Mouse (Mus musculus) MEL (cell line): ENCODE results near the gene Trim14. TPM values are rescaled to one million over a fixed set of nuclear protein-coding genes. Genes with fewer than 3 reads are reported as not detected.

Experiments used
- DNase-seq: peaks from one replicate; pipeline ENCODE4 v3.0.0; 2011; ENCODE audit warnings: low read depth, low spot score
- H3K27ac ChIP-seq: 2 replicates; pipeline ENCODE4 v1.5.1; 2012; ENCODE audit warnings: low read depth, mild to moderate bottlenecking, control low read depth, low read length, moderate library complexity; ENCODE audit not compliant: control insufficient read depth
- H3K27me3 ChIP-seq, 2 experiments: fragments of 150-350 bp in 1 of 2; sonication (generic) in 1 of 2; 2 replicates each; pipeline ENCODE4 v1.6.1; 2012; ENCODE audit warnings: low read length in 2 of 2, mild to moderate bottlenecking in 2 of 2, improper control_type of control experiment in 1 of 2, moderate library complexity in 1 of 2; ENCODE audit not compliant: insufficient read depth in 2 of 2, control insufficient read depth in 1 of 2
- H3K36me3 ChIP-seq, 2 experiments: 2 replicates each; pipeline ENCODE4 v1.6.1; 2012 to 2014; ENCODE audit warnings: low read length in 2 of 2, improper control_type of control experiment in 1 of 2, inconsistent platforms in 1 of 2, mild to moderate bottlenecking in 1 of 2; ENCODE audit not compliant: insufficient read depth in 2 of 2, control insufficient read depth in 1 of 2
- H3K4me1 ChIP-seq, 2 experiments: fragments of 150-350 bp in 1 of 2; sonication (generic) in 1 of 2; 2 replicates each; pipeline ENCODE4 v1.6.1; 2012; ENCODE audit warnings: low read length in 2 of 2, improper control_type of control experiment in 1 of 2, mild to moderate bottlenecking in 1 of 2; ENCODE audit not compliant: insufficient read depth in 2 of 2, control insufficient read depth in 1 of 2
- H3K4me3 ChIP-seq, 2 experiments: fragments of 150-350 bp in 1 of 2; sonication (generic) in 1 of 2; 2 replicates each; pipeline ENCODE4 v1.5.1; 2012; ENCODE audit warnings: low read depth in 2 of 2, low read length in 2 of 2, mild to moderate bottlenecking in 2 of 2, moderate library complexity in 2 of 2, control low read depth in 1 of 2, improper control_type of control experiment in 1 of 2; ENCODE audit not compliant: control insufficient read depth in 1 of 2, insufficient read depth in 1 of 2
- H3K79me2 ChIP-seq: 2 replicates; pipeline ENCODE4 v1.6.1; 2012; ENCODE audit warnings: mild to moderate bottlenecking, low read length, moderate library complexity; ENCODE audit not compliant: control insufficient read depth, poor library complexity, insufficient read depth
- H3K9ac ChIP-seq: 2 replicates; pipeline ENCODE4 v1.6.1; 2012; ENCODE audit warnings: low read depth, mild to moderate bottlenecking, control low read depth, low read length, moderate library complexity; ENCODE audit not compliant: control insufficient read depth, poor library complexity, severe bottlenecking
- H3K9me3 ChIP-seq: fragments of 150-350 bp; sonication (generic); replicated peaks from 2 replicates; pipeline ENCODE4 v1.6.1; 2012; ENCODE audit warnings: mild to moderate bottlenecking, low read length, improper control_type of control experiment, moderate library complexity; ENCODE audit not compliant: insufficient read depth
- CHD1 ChIP-seq: IDR thresholded peaks from 2 replicates; pipeline ENCODE4 v1.6.1; 2012; ENCODE audit warnings: low read depth, mild to moderate bottlenecking, inconsistent platforms, low read length, improper control_type of control experiment
- CTCF ChIP-seq, 3 experiments: IDR thresholded peaks in 2 of 3; conservative IDR thresholded peaks in 1 of 3; 2 replicates each; pipeline ENCODE4 v1.5.1; 2011 to 2012; ENCODE audit warnings: low read length in 3 of 3, low read depth in 2 of 3, mild to moderate bottlenecking in 2 of 3, improper control_type of control experiment in 1 of 3, inconsistent platforms in 1 of 3, mixed read lengths in 1 of 3, moderate library complexity in 1 of 3; ENCODE audit not compliant: control insufficient read depth in 1 of 3, insufficient read depth in 1 of 3, poor library complexity in 1 of 3, severe bottlenecking in 1 of 3
- GABPA ChIP-seq: IDR thresholded peaks from 2 replicates; pipeline ENCODE4 v1.6.1; 2012; ENCODE audit warnings: low read depth, mild to moderate bottlenecking, inconsistent platforms, low read length, improper control_type of control experiment, moderate library complexity
- GATA1 ChIP-seq: IDR thresholded peaks from 2 replicates; pipeline ENCODE4 v1.6.1; 2011; ENCODE audit warnings: low read depth, low read length, improper control_type of control experiment
- MAFK ChIP-seq: IDR thresholded peaks from 2 replicates; pipeline ENCODE4 v1.6.1; 2011; ENCODE audit warnings: low read depth, mild to moderate bottlenecking, low read length, improper control_type of control experiment, borderline replicate concordance
- MXI1 ChIP-seq: IDR thresholded peaks from 2 replicates; pipeline ENCODE4 v1.6.1; 2011; ENCODE audit warnings: mild to moderate bottlenecking, low read depth, low read length, improper control_type of control experiment
- MYC ChIP-seq: IDR thresholded peaks from 2 replicates; pipeline ENCODE4 v1.6.1; 2011; ENCODE audit warnings: low read depth, mild to moderate bottlenecking, low read length, improper control_type of control experiment, moderate library complexity
- POLR2A ChIP-seq, 2 experiments: IDR thresholded peaks; 2 replicates each; pipeline ENCODE4 v1.6.1; 2011 to 2012; ENCODE audit warnings: low read length in 2 of 2, mild to moderate bottlenecking in 2 of 2, control low read depth in 1 of 2, improper control_type of control experiment in 1 of 2, low read depth in 1 of 2, moderate library complexity in 1 of 2; ENCODE audit not compliant: control insufficient read depth in 1 of 2, insufficient read depth in 1 of 2, poor library complexity in 1 of 2
- SIN3A ChIP-seq: IDR thresholded peaks from 2 replicates; pipeline ENCODE4 v1.6.1; 2012; ENCODE audit warnings: low read length, improper control_type of control experiment, inconsistent platforms
- TAL1 ChIP-seq: IDR thresholded peaks from 2 replicates; pipeline ENCODE4 v1.6.1; 2012; ENCODE audit warnings: mild to moderate bottlenecking, inconsistent platforms, low read length, moderate library complexity, mixed read lengths
- USF2 ChIP-seq, 2 experiments: IDR thresholded peaks; 2 replicates each; pipeline ENCODE4 v1.6.1; 2011 to 2012; ENCODE audit warnings: improper control_type of control experiment in 2 of 2, low read length in 2 of 2, borderline replicate concordance in 1 of 2, inconsistent platforms in 1 of 2, low read depth in 1 of 2, mild to moderate bottlenecking in 1 of 2; ENCODE audit not compliant: insufficient read depth in 1 of 2
- ZMIZ1 ChIP-seq: IDR thresholded peaks from 2 replicates; pipeline ENCODE4 v1.6.1; 2012; ENCODE audit warnings: low read depth, mild to moderate bottlenecking, inconsistent platforms, low read length, improper control_type of control experiment, moderate library complexity
- ZNF384 ChIP-seq: IDR thresholded peaks from 2 replicates; pipeline ENCODE4 v1.6.1; 2012; ENCODE audit warnings: low read depth, mild to moderate bottlenecking, inconsistent platforms, low read length, improper control_type of control experiment
- polyA plus RNA-seq, 2 experiments: library from polyadenylated mRNA; stranded (reverse) in 1 of 2; unstranded in 1 of 2; fragments of >175 nt in 1 of 2; fragments of >200 nt in 1 of 2; gene quantifications; 2 replicates each; pipeline versions ENCODE4 v1.2.1 to v1.2.4; 2012; ENCODE audit warnings: low replicate concordance in 2 of 2, low read depth in 1 of 2; ENCODE audit not compliant: insufficient read length in 2 of 2, insufficient read depth in 1 of 2, missing spikeins in 1 of 2
- total RNA-seq: library from RNA; depleted of rRNA; stranded (reverse); fragments of 300-350 nt; gene quantifications from 2 replicates; pipeline ENCODE4 v1.2.3, GENCODE M21; 2012

The Trim14 gene
- total and polyA plus RNA-seq, 3 experiments, result 1.1 to 5.1 TPM; not detected in 1

GRCm38 (mm10) chr4:46456762-46457161 is 79.2 kb downstream of the Trim14 start:
- H3K36me3 ChIP-seq, result peaks cover 27 to 45% of the 10 kb centered on the region in 2 experiments
- peak; percentile 61 for DNase-seq
- H3K4me3 ChIP-seq, result no peak overlapping the region
- no peaks in the 10 kb centered on the region for H3K9me3 ChIP-seq
- peaks cover 19 to 30% of the 10 kb centered on the region in 2 experiments for H3K4me1 ChIP-seq
- TF ChIP-seq GABPA (no peak), CHD1 (no peak), MXI1 (peak; percentile 40; the same call in 1 of the 2 replicates)
- H3K9ac ChIP-seq, result no peak overlapping the region
- H3K27ac ChIP-seq, result no peak overlapping the region
- no peaks in the 10 kb centered on the region for H3K27me3 ChIP-seq
- peaks cover 93% of the 10 kb centered on the region for H3K79me2 ChIP-seq

- DNase-seq, result peak; percentile 55
- H3K9me3 ChIP-seq, result no peaks in the 10 kb centered on the region
- TF ChIP-seq USF2 (IDR thresholded peaks at IDR 0.05; ENCODE audit: borderline replicate concordance in 1 of 2, insufficient read depth in 1 of 2, low read depth in 1 of 2, low read length in 2 of 2), result no peak
- peak; percentile 21; the same call in 1 of the 2 replicates for TF ChIP-seq ZMIZ1
- TF ChIP-seq TAL1, result no peak
- TF ChIP-seq SIN3A, result peak; percentile 45; the same call in 1 of the 2 replicates
- TF ChIP-seq ZNF384, result peak; percentile 63
- no peak for TF ChIP-seq GATA1
- no peak for TF ChIP-seq CTCF (IDR thresholded peaks at IDR 0.05 in 2 of 3, conservative IDR thresholded peaks at IDR 0.05 in 1 of 3; ENCODE audit: control insufficient read depth in 1 of 3, insufficient read depth in 1 of 3, low read depth in 2 of 3, low read length in 3 of 3, poor library complexity in 1 of 3, severe bottlenecking in 1 of 3)
- TF ChIP-seq POLR2A (IDR thresholded peaks at IDR 0.05; ENCODE audit: control insufficient read depth in 1 of 2, insufficient read depth in 1 of 2, low read depth in 1 of 2, low read length in 2 of 2, poor library complexity in 1 of 2), result no peak
- 0 out of 2 replicates have a peak, but pooled peaks have one; percentile 7 for TF ChIP-seq MYC
- TF ChIP-seq MAFK, result peak; percentile 40; the same call in 1 of the 2 replicates
- 0 out of 2 replicates have a peak, but pooled peaks have one; percentile 28 for TF ChIP-seq CHD1
- peaks cover 10 to 56% of the 10 kb centered on the region in 2 experiments for H3K36me3 ChIP-seq
- H3K9ac ChIP-seq, result peak overlapping the region; percentile 98
- peak overlapping the region; percentile 26 for H3K27ac ChIP-seq
- H3K4me3 ChIP-seq, result peak overlapping the region; percentile 40 to 85
- peaks cover 87% of the 10 kb centered on the region for H3K79me2 ChIP-seq
- H3K27me3 ChIP-seq, result no peaks in the 10 kb centered on the region
- H3K4me1 ChIP-seq, result peaks cover 27 to 38% of the 10 kb centered on the region in 2 experiments
Measured at GRCm38 (mm10) chr4:46454097-46454864, 81.7 kb downstream of the Trim14 start.
